Mouse (Mus musculus) induced T-regulatory cell, adult 2 months (primary cell): ENCODE data around the gene Nr6a1.

ENCODE experiments used
- DNase-seq: peaks from one replicate; pipeline ENCODE4 v3.0.0-alpha.2; 2012; ENCODE audit warnings: low read depth

Nr6a1 gene

DNA sequence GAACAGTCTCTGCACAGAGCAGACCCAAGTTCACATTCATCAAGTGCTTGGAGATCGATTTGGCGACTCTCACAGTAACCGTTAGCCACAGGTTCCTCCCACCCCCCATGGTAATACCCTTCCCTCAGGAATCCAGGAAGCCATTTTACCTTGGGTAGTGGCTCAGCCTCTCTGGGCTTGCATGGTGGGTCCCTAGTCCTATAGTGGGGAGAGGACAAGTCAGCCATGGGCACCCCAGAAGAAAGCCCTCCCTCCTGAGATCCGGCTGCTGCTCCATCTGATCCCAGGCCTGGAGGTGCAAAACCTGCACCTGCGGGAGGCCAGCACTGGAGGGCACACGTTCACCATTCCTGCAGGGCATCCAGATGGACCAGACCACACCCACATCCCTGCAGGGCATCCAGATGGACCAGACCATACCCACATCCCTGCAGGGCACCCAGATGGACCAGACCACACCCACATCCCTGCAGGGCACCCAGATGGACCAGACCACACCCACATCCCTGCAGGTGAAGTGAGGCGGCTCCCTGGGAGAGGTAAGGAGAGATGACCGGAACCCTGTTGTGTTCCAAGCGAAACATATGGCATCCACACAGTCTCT, 252.0 kb downstream of the Nr6a1 start:
- DNase-seq = no peak
